Mouse (Mus musculus): ENCODE results near the gene 4933428G20Rik. TPM values are rescaled to one million over a fixed set of nuclear protein-coding genes. Genes with fewer than 3 reads are reported as not detected.
A peak's percentile ranks its signal among the peaks of the same experiment; 100 is the strongest.

Gene 4933428G20Rik
- polyA plus RNA-seq, 1 experiment from 2014 or later = 0.85 TPM

DNA sequence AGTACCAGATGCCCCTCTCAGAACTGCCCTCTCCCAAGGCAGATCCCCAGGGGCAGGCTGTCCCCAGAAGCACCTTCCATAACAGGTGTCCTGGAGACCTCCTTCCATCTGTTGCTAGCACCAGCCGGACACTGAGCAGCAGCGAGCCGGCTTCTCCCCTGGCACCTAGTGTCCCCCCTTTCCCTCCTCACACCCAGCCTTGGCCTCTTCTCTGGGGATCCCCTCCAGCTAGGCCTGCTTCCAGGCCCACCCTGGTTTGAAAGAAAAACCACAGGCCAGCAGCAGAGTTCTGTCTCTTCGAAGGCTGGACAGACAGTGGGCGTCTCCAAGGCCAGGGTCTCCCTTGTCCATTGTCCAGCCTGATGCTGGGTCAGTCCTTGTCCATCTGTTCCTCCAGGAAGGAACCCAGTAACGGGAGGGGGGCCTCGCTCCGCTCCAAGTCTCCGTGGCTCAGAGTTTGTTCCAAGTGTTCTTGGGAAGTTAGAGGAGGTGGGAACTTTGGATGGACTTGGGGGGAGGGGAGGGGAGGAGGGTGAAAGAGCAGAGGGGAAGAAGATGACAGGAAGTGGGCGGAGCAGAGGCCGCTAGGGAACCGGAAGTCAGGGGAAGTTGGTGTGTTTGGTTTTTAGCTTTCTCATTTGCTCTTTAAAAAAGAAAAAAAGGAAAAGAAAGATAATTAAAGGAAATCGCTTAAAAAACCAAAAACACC is 11.7 kb upstream of the 4933428G20Rik start:
- Histone ChIP-seq H3K27ac (ENCODE audit: low read depth, low read length) (peak overlapping the region; percentile 57; the same call in 1 of the 2 replicates), H3K4me1 (ENCODE audit: control insufficient read depth, insufficient read depth, low read depth, low read length) (peaks cover 15% of the 10 kb centered on the region), H3K36me3 (ENCODE audit: control insufficient read depth, insufficient read depth, low read length) (peaks cover 15% of the 10 kb centered on the region), H3K4me2 (ENCODE audit: low read length) (peak overlapping the region; percentile 19; the same call in 1 of the 2 replicates), H3K9me3 (ENCODE audit: control insufficient read depth, low read length) (no peaks in the 10 kb centered on the region), H3K4me3 (ENCODE audit: low read length) (no peak overlapping the region), H3K27me3 (replicated peaks; ENCODE audit: control insufficient read depth, insufficient read depth, low read length) (no peaks in the 10 kb centered on the region), H3K9ac (ENCODE audit: low read depth, low read length) (peak overlapping the region; percentile 2; the same call in 1 of the 2 replicates)
- 35% methylated on average over 13 of the region's 13 CpGs for WGBS
- ATAC-seq = no peak

DNA sequence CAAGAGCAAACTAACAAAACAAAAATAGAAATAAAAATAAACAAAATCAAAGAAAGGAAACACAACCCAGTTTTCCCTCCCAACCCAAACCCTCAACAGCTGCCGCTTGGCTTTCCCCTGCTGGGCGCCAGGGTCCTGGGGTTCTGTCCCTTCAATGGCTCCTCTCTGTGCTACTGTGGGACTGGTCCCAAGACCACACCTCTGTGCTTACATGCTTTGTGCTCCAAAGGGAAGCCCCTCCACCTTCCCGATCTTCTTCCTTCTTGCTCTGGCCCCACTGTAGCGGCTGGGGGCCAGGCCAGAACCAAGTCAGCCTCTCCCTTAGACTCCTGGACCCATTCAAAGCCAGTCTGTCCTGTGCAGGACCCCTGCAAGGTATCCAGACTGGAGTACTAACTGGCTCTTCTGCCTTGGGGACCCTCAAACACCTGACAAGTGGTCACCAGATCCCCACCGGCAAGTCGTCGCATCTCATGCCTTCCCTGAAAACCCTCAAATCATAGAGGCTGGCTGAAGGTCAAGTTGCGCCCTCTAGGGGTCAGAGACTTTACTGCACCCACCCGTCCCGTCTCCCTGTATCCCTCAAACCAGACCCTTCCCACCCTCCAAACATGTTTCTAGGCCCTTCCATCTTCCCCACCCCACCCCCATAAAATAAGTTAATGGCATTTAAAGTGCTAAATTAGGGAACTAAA is 11.0 kb upstream of the 4933428G20Rik start:
- Histone ChIP-seq H3K4me1 (ENCODE audit: control insufficient read depth, insufficient read depth, low read depth, low read length) (peaks cover 15% of the 10 kb centered on the region), H3K4me3 (ENCODE audit: low read length) (no peak overlapping the region), H3K9me3 (ENCODE audit: control insufficient read depth, low read length) (no peaks in the 10 kb centered on the region), H3K36me3 (ENCODE audit: control insufficient read depth, insufficient read depth, low read length) (peaks cover 14% of the 10 kb centered on the region), H3K9ac (ENCODE audit: low read depth, low read length) (no peak overlapping the region), H3K27me3 (replicated peaks; ENCODE audit: control insufficient read depth, insufficient read depth, low read length) (no peaks in the 10 kb centered on the region), H3K4me2 (ENCODE audit: low read length) (no peak overlapping the region; the same call in 1 of the 2 replicates), H3K27ac (ENCODE audit: low read depth, low read length) (peak overlapping the region; percentile 57; the same call in 1 of the 2 replicates)
- ATAC-seq = no peak
- 21% methylated on average over 10 of the region's 10 CpGs for WGBS

DNA sequence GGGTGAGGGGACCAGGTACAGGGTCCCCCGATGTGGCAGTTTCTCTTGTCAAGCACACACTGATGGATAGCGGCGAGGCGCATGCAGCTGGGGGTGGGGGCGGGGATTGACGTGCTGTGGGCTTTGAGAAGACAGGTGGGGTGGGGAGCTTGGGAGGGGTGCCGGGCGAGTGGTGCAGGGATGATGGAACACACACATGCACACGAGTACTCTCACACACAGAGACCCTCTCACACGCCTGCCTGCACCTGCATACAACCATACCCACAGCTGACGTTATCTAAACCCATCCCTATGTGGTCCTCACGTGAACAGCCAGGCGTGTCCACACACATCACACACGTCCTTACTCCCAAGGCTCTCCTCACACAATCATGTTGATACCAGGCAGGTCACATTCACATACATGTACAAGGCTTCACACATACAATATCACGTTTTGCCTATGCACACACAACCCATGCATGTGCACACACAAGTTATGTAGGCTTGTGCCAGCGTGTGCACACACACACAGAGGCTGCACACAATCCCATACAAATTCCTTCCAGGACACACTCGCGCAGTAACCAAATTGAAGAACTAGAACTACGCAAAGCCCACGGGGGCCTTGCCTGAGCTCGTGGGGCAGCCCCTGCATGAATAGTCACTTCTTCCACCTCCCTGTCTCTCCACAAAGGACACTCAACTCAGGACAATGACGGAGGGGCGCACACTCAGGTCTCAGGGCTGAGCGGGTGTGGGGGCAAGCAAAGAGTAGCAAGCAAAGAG is 9.8 kb upstream of the 4933428G20Rik start:
- 0 out of 2 replicates have a peak overlapping the region, but pooled peaks have one; percentile 19 for H3K27ac ChIP-seq (ENCODE audit: low read depth, low read length)
- H3K9me3 ChIP-seq (ENCODE audit: control insufficient read depth, low read length) = no peaks in the 10 kb centered on the region
- H3K4me2 ChIP-seq (ENCODE audit: low read length) = no peak overlapping the region
- H3K9ac ChIP-seq (ENCODE audit: low read depth, low read length) = no peak overlapping the region
- WGBS = 43% methylated on average over 24 of the region's 24 CpGs
- peaks cover 2% of the 10 kb centered on the region; the same call in 1 of the 2 replicates for H3K36me3 ChIP-seq (ENCODE audit: control insufficient read depth, insufficient read depth, low read length)
- H3K4me1 ChIP-seq (ENCODE audit: control insufficient read depth, insufficient read depth, low read depth, low read length) = peaks cover 15% of the 10 kb centered on the region
- no peak overlapping the region for H3K4me3 ChIP-seq (ENCODE audit: low read length)
- peak; percentile 41; the same call in 1 of the 2 replicates for ATAC-seq
- H3K27me3 ChIP-seq (replicated peaks; ENCODE audit: control insufficient read depth, insufficient read depth, low read length) = no peaks in the 10 kb centered on the region

DNA sequence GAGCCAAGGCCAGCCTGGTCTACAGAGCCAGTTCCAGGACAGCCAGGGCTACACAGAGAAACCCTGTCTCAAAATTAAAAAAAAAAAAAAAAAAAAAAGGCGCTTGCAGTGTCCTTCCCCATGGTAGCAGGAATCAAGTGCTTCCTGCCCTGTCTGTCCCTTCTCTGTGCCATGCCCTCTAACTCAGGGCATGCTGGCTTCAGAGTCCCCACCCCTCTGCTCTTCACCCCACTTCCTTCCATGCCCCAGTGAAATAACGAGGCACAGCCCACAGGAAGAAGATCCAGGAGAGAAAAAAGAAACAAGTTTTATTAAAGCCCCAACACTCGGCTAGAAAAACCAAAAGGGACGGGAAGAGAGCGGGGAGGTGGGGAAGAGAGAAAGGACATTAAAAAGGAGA is 8.9 kb upstream of the 4933428G20Rik start:
- no peak for ATAC-seq
- WGBS = 48% methylated on average over 5 of the region's 5 CpGs
- no peaks in the 10 kb centered on the region for H3K9me3 ChIP-seq (ENCODE audit: control insufficient read depth, low read length)
- no peak overlapping the region for H3K4me2 ChIP-seq (ENCODE audit: low read length)
- peaks cover 15% of the 10 kb centered on the region for H3K4me1 ChIP-seq (ENCODE audit: control insufficient read depth, insufficient read depth, low read depth, low read length)
- no peak overlapping the region for H3K9ac ChIP-seq (ENCODE audit: low read depth, low read length)
- no peak overlapping the region for H3K4me3 ChIP-seq (ENCODE audit: low read length)
- no peaks in the 10 kb centered on the region for H3K27me3 ChIP-seq (replicated peaks; ENCODE audit: control insufficient read depth, insufficient read depth, low read length)
- no peaks in the 10 kb centered on the region for H3K36me3 ChIP-seq (ENCODE audit: control insufficient read depth, insufficient read depth, low read length)
- no peak overlapping the region for H3K27ac ChIP-seq (ENCODE audit: low read depth, low read length)

DNA sequence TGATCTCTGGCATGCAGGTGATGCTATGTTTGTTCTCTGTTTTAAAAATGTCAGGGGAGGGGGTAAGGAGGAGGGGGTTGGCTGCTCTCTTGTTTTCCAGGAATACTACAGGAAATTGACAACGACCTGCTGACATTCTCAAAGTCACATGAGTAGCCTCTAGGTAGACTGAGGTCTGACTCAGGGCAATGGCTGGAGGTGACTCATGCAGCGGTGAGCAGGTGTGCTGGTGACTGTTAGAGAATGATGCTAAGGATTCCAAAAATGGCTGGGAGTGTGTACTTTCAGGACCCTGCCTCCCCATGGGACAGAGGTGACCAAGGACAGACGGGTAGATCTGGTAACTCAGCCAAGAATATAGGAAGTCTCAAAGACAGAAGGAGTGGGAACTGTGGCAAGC is 8.1 kb upstream of the 4933428G20Rik start:
- H3K27ac ChIP-seq (ENCODE audit: low read depth, low read length) = no peak overlapping the region
- H3K9ac ChIP-seq (ENCODE audit: low read depth, low read length) = no peak overlapping the region
- H3K36me3 ChIP-seq (ENCODE audit: control insufficient read depth, insufficient read depth, low read length) = no peaks in the 10 kb centered on the region
- no peak overlapping the region for H3K4me2 ChIP-seq (ENCODE audit: low read length)
- no peak overlapping the region for H3K4me3 ChIP-seq (ENCODE audit: low read length)
- H3K4me1 ChIP-seq (ENCODE audit: control insufficient read depth, insufficient read depth, low read depth, low read length) = peaks cover 15% of the 10 kb centered on the region
- no peaks in the 10 kb centered on the region for H3K9me3 ChIP-seq (ENCODE audit: control insufficient read depth, low read length)
- no peak for ATAC-seq
- no peaks in the 10 kb centered on the region for H3K27me3 ChIP-seq (replicated peaks; ENCODE audit: control insufficient read depth, insufficient read depth, low read length)
- WGBS = 85% methylated on average over 3 of the region's 3 CpGs

DNA sequence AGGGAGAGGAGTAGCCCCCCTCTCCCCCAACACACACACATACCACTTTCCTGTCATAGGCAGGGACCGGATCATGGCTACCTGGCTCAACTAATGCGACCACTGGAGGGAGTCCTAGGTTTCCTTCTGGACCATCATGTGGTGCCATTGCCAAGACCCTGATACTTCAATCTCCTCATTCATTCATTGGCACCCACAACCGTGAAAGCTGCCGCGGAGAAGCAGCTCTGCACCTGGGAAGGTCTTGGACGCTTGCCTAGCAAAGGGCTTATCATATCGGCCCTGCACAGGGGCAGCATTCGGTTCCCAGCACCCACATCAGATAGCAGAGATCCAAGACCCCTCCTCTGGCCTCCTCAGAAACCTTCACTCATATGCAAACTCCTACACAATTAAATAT is 6.2 kb upstream of the 4933428G20Rik start:
- Histone ChIP-seq H3K36me3 (ENCODE audit: control insufficient read depth, insufficient read depth, low read length) (no peaks in the 10 kb centered on the region), H3K9me3 (ENCODE audit: control insufficient read depth, low read length) (no peaks in the 10 kb centered on the region), H3K4me3 (ENCODE audit: low read length) (no peak overlapping the region), H3K4me1 (ENCODE audit: control insufficient read depth, insufficient read depth, low read depth, low read length) (peaks cover 15% of the 10 kb centered on the region), H3K27me3 (replicated peaks; ENCODE audit: control insufficient read depth, insufficient read depth, low read length) (no peaks in the 10 kb centered on the region), H3K9ac (ENCODE audit: low read depth, low read length) (no peak overlapping the region), H3K4me2 (ENCODE audit: low read length) (no peak overlapping the region), H3K27ac (ENCODE audit: low read depth, low read length) (no peak overlapping the region)
- no peak for ATAC-seq
- 56% methylated on average over 8 of the region's 8 CpGs for WGBS

DNA sequence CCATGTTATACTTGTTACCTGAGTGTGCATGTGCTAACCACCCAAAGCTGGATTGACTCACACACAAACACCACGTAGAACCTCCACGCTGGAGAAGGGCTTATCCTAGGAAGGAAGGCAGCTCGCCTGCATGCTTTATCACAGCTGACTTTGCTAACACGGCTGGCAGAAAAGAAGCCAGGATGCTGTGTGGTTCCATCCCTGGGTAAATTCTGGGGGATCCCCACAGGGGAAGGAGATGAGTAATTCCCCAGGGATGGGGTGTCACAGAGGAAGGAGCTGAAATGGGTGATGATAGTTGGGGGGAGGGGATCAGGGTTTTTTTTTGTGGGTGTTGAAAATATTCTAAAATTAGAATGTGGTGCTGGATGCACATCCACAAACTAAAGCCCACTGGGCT is 5.6 kb upstream of the 4933428G20Rik start:
- Histone ChIP-seq H3K36me3 (ENCODE audit: control insufficient read depth, insufficient read depth, low read length) (peaks cover 2% of the 10 kb centered on the region; the same call in 1 of the 2 replicates), H3K4me1 (ENCODE audit: control insufficient read depth, insufficient read depth, low read depth, low read length) (peaks cover 11% of the 10 kb centered on the region), H3K27me3 (replicated peaks; ENCODE audit: control insufficient read depth, insufficient read depth, low read length) (peaks cover 3% of the 10 kb centered on the region), H3K9me3 (ENCODE audit: control insufficient read depth, low read length) (no peaks in the 10 kb centered on the region), H3K27ac (ENCODE audit: low read depth, low read length) (no peak overlapping the region), H3K9ac (ENCODE audit: low read depth, low read length) (no peak overlapping the region), H3K4me2 (ENCODE audit: low read length) (no peak overlapping the region), H3K4me3 (ENCODE audit: low read length) (no peak overlapping the region)
- ATAC-seq = no peak
- 82% methylated on average over 4 of the region's 4 CpGs for WGBS

DNA sequence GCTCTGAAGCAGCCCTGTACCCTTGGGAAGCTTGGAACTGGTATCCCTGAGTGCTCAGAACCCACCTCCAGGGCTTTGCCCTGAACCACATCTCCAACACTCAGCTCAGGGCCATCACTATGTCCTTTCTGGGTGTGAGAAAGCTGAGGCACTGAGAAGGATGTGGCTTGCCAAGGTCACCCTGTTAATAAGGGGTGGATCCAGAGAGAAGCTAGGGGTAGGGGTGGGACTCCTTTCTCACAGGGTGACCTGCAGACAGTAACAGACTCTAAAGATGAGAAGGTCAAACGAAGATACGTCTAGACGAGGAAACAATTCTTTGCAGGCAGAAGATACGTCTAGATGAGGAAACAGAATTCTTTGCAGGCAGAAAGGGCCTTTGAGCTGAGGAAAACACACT is 2.7 kb upstream of the 4933428G20Rik start:
- Histone ChIP-seq H3K27me3 (replicated peaks; ENCODE audit: control insufficient read depth, insufficient read depth, low read length) (peaks cover 16% of the 10 kb centered on the region), H3K36me3 (ENCODE audit: control insufficient read depth, insufficient read depth, low read length) (peaks cover 2% of the 10 kb centered on the region), H3K4me3 (ENCODE audit: low read length) (no peak overlapping the region), H3K27ac (ENCODE audit: low read depth, low read length) (no peak overlapping the region), H3K9ac (ENCODE audit: low read depth, low read length) (no peak overlapping the region), H3K4me1 (ENCODE audit: control insufficient read depth, insufficient read depth, low read depth, low read length) (peaks cover 7% of the 10 kb centered on the region), H3K4me2 (ENCODE audit: low read length) (no peak overlapping the region), H3K9me3 (ENCODE audit: control insufficient read depth, low read length) (no peaks in the 10 kb centered on the region)
- 86% methylated on average over 4 of the region's 4 CpGs for whole genome bisulfite sequencing
- ATAC-seq = no peak

DNA sequence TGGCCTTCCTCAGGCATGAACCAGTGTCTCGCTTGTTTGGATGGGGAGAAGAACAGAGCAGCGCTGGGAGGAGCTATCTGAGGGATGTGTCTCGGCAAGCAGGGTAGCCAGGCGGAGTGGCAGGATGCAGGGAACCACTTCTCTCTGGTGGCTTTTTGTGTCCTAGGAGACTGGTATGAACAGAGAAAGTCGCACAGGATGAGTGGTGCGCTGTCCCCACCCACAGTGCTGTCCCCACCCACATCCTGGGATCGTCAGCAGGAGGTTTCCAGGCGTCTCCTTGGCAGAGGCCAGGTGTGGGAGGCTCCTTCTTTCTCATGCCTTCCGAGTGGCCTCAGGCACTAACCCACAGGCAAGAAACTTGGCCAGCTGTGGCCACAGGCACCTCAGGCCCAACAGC is 2.2 kb upstream of the 4933428G20Rik start:
- 44% methylated on average over 9 of the region's 9 CpGs for WGBS
- peaks cover 7% of the 10 kb centered on the region for H3K4me1 ChIP-seq (ENCODE audit: control insufficient read depth, insufficient read depth, low read depth, low read length)
- no peak overlapping the region for H3K27ac ChIP-seq (ENCODE audit: low read depth, low read length)
- peaks cover 21% of the 10 kb centered on the region for H3K27me3 ChIP-seq (replicated peaks; ENCODE audit: control insufficient read depth, insufficient read depth, low read length)
- peaks cover 4% of the 10 kb centered on the region for H3K36me3 ChIP-seq (ENCODE audit: control insufficient read depth, insufficient read depth, low read length)
- H3K9me3 ChIP-seq (ENCODE audit: control insufficient read depth, low read length) = no peaks in the 10 kb centered on the region
- H3K4me2 ChIP-seq (ENCODE audit: low read length) = no peak overlapping the region
- no peak overlapping the region for H3K4me3 ChIP-seq (ENCODE audit: low read length)
- no peak for ATAC-seq
- no peak overlapping the region for H3K9ac ChIP-seq (ENCODE audit: low read depth, low read length)

Data from hindbrain, embryonic 16.5 days (tissue).